ENCODE assay signal across 18 mouse cellular contexts in genomic region chr1:177591742-177592141, GRCm38 (mm10).
"Had no signal": no experiment of that assay in that cellular context is flagged by ENCODE, and none has a peak within 500 bp of the region (broad histone marks: within the 10 kb centered on the region; RNA-seq: fewer than 3 reads in every experiment).

No protein-coding gene starts in this region.

- H3K27ac ChIP-seq: midbrain, embryonic 13.5 days; midbrain, embryonic 15.5 days; neural tube, embryonic 13.5 days; neural tube, embryonic 15.5 days had no signal

- ATAC-seq: midbrain, embryonic 13.5 days; midbrain, embryonic 15.5 days had no signal

- H3K4me2 ChIP-seq: lung, embryonic 14.5 days; midbrain, embryonic 11.5 days; midbrain, embryonic 13.5 days; midbrain, embryonic 15.5 days; neural tube, embryonic 13.5 days; neural tube, embryonic 15.5 days had no signal

- H3K9ac ChIP-seq: lung, embryonic 14.5 days; midbrain, embryonic 13.5 days; midbrain, embryonic 15.5 days; neural tube, embryonic 13.5 days; neural tube, embryonic 15.5 days had no signal

- H3K4me1 ChIP-seq: midbrain, embryonic 13.5 days; midbrain, embryonic 15.5 days; neural tube, embryonic 13.5 days; neural tube, embryonic 15.5 days had no signal

- H3K27me3 ChIP-seq: midbrain, embryonic 13.5 days; midbrain, embryonic 15.5 days; neural tube, embryonic 13.5 days; neural tube, embryonic 15.5 days had no signal

- DNase-seq: lung, adult 18-20 months; lung, embryonic 14.5 days; lung, postnatal 10 days; lung, postnatal 4 days; retina, postnatal 1 day; right cerebral cortex, adult 18-20 months; right cerebral cortex, postnatal 25 days; right cerebral cortex, postnatal 4 days; spleen, adult 18-20 months; thymus, adult 18-20 months; thymus, postnatal 14 days; thymus, postnatal 36 days had no signal

- H3K36me3 ChIP-seq: midbrain, embryonic 13.5 days; midbrain, embryonic 15.5 days; neural tube, embryonic 13.5 days; neural tube, embryonic 15.5 days had no signal

- H3K9me3 ChIP-seq: midbrain, embryonic 13.5 days; midbrain, embryonic 15.5 days; neural tube, embryonic 13.5 days; neural tube, embryonic 15.5 days had no signal

- H3K4me3 ChIP-seq: midbrain, embryonic 13.5 days; midbrain, embryonic 15.5 days; myocyte; neural tube, embryonic 13.5 days; neural tube, embryonic 15.5 days had no signal
